Comparison of ENCODE assay signal across 9 mouse cellular contexts in genomic region chr10:127122784-127123435, GRCm38 (mm10). TPM values are rescaled to one million over a fixed set of nuclear protein-coding genes. Genes with fewer than 3 reads are reported as not detected.
DNase-seq lines count a peak whose midpoint lies in the region; ATAC-seq and TF ChIP-seq lines count a peak whose summit lies in the region.
"Had no signal": no experiment of that assay in that cellular context is flagged by ENCODE, and none has a peak within 500 bp of the region (broad histone marks: within the 10 kb centered on the region; RNA-seq: fewer than 3 reads in every experiment).

No protein-coding gene starts in this region.

- DNase-seq in heart, postnatal 36 days = no peak
- peak; percentile 89 for DNase-seq in brain, embryonic 14.5 days (ENCODE audit: low read depth)
- DNase-seq in kidney, postnatal 0 days (ENCODE audit: low spot score) = peak; percentile 55
- DNase-seq in mesoderm, embryonic 11.5 days (ENCODE audit: low read depth, low spot score) = peak; percentile 39
- no peak for DNase-seq in thymus, adult 18-20 months

- H3K36me3 ChIP-seq in heart, embryonic 14.5 days (ENCODE audit: control insufficient read depth, insufficient read depth, low read length) = peaks cover 9% of the 10 kb centered on the region
- H3K36me3 ChIP-seq in kidney, postnatal 0 days (ENCODE audit: insufficient read depth, low read length) = peaks cover 8% of the 10 kb centered on the region; the same call in 1 of the 2 replicates
- H3K36me3 ChIP-seq in stomach, embryonic 14.5 days (ENCODE audit: control insufficient read depth, insufficient read depth, low read length) = peaks cover 3% of the 10 kb centered on the region

- peak overlapping the region; percentile 71 for H3K4me2 ChIP-seq in heart, embryonic 14.5 days (ENCODE audit: low read length)
- H3K4me2 ChIP-seq in kidney, postnatal 0 days (ENCODE audit: low read length) = peak overlapping the region; percentile 62
- H3K4me2 ChIP-seq in stomach, embryonic 14.5 days (replicated peaks; ENCODE audit: low read depth, low read length) = peak overlapping the region; percentile 36

- peak overlapping the region; percentile 7 to 30; a peak in 3 of 4 replicates for H3K4me3 ChIP-seq in heart, embryonic 14.5 days (ENCODE audit: control insufficient read depth in 1 of 2, insufficient read depth in 1 of 2, low read depth in 1 of 2, low read length in 2 of 2)
- peak overlapping the region; percentile 20; the same call in 1 of the 2 replicates for H3K4me3 ChIP-seq in kidney, postnatal 0 days (replicated peaks; ENCODE audit: low read depth, low read length)
- 0 out of 2 replicates have a peak overlapping the region, but pooled peaks have one; percentile 5 for H3K4me3 ChIP-seq in stomach, embryonic 14.5 days (ENCODE audit: low read depth, low read length)

- TF ChIP-seq CTCF in brain, embryonic 14.5 days (IDR thresholded peaks at IDR 0.05; ENCODE audit: borderline replicate concordance, extremely low read depth, insufficient read depth, insufficient read length) = no peak
- TF ChIP-seq CTCF in kidney, postnatal 0 days (IDR thresholded peaks at IDR 0.05; ENCODE audit: low read depth) = no peak

- no peaks in the 10 kb centered on the region for H3K9me3 ChIP-seq in heart, embryonic 14.5 days (ENCODE audit: control insufficient read depth, low read length)
- H3K9me3 ChIP-seq in kidney, postnatal 0 days (replicated peaks; ENCODE audit: low read length) = no peaks in the 10 kb centered on the region
- no peaks in the 10 kb centered on the region for H3K9me3 ChIP-seq in stomach, embryonic 14.5 days (ENCODE audit: control insufficient read depth, low read depth, low read length)

- peak; percentile 34; the same call in 1 of the 2 replicates for TF ChIP-seq POLR2A in brain, embryonic 14.5 days (IDR thresholded peaks at IDR 0.05; ENCODE audit: borderline replicate concordance, extremely low read depth, insufficient read depth, insufficient read length, poor library complexity, severe bottlenecking)

- H3K4me1 ChIP-seq in heart, embryonic 14.5 days (ENCODE audit: control insufficient read depth in 2 of 2, insufficient read depth in 2 of 2, low read length in 2 of 2) = peaks cover 2 to 14% of the 10 kb centered on the region in 2 experiments; a peak in 3 of 4 replicates
- H3K4me1 ChIP-seq in kidney, postnatal 0 days (replicated peaks; ENCODE audit: insufficient read depth, low read length) = peaks cover 5% of the 10 kb centered on the region; the same call in 1 of the 2 replicates
- H3K4me1 ChIP-seq in stomach, embryonic 14.5 days (ENCODE audit: control insufficient read depth, insufficient read depth, low read length) = peaks cover 11% of the 10 kb centered on the region; the same call in 1 of the 2 replicates

- intact Hi-C loops in heart, postnatal 36 days (cut with DNase I) = loop anchor here (2.0 to 5.0 kb wide), 2 partner anchors 44 to 214 kb away; no protein-coding TSS in a partner anchor

- H3K9ac ChIP-seq in heart, embryonic 14.5 days (ENCODE audit: low read length) = peak overlapping the region; percentile 36; the same call in 1 of the 2 replicates
- H3K9ac ChIP-seq in kidney, postnatal 0 days (ENCODE audit: low read depth, low read length) = 0 out of 2 replicates have a peak overlapping the region, but pooled peaks have one; percentile 6
- no peak overlapping the region for H3K9ac ChIP-seq in stomach, embryonic 14.5 days (replicated peaks; ENCODE audit: low read depth, low read length)

- WGBS in heart, embryonic 14.5 days = 15% methylated on average over 13 of the region's 13 CpGs
- WGBS in kidney, postnatal 0 days = 12% methylated on average over 13 of the region's 13 CpGs
- WGBS in stomach, embryonic 14.5 days = 14% methylated on average over 13 of the region's 13 CpGs

- no peak overlapping the region for H3K27ac ChIP-seq in heart, embryonic 14.5 days (replicated peaks in 1 of 2; ENCODE audit: control insufficient read depth in 1 of 2, insufficient read depth in 1 of 2, low read depth in 2 of 2, low read length in 2 of 2)
- H3K27ac ChIP-seq in kidney, postnatal 0 days = no peak overlapping the region
- H3K27ac ChIP-seq in stomach, embryonic 14.5 days (ENCODE audit: low read length) = no peak overlapping the region
- H3K27ac ChIP-seq: macrophage had no signal

- ATAC-seq in heart, embryonic 14.5 days (ENCODE audit: insufficient number of reproducible peaks, insufficient read depth, low FRiP score, low read depth) = no peak
- peak; percentile 69 for ATAC-seq in erythroid progenitor cell, adult 5-6 weeks (replicated peaks; ENCODE audit: low FRiP score, poor library complexity, severe bottlenecking)
- ATAC-seq in kidney, postnatal 0 days (replicated peaks; ENCODE audit: low FRiP score, low read depth) = no peak
- peak; percentile 37; the same call in 1 of the 2 replicates for ATAC-seq in stomach, embryonic 14.5 days (ENCODE audit: insufficient number of reproducible peaks, insufficient read depth, low FRiP score, low read depth)

- no peaks in the 10 kb centered on the region for H3K27me3 ChIP-seq in heart, embryonic 14.5 days (ENCODE audit: control insufficient read depth, insufficient read depth, low read length)
- no peaks in the 10 kb centered on the region for H3K27me3 ChIP-seq in kidney, postnatal 0 days (ENCODE audit: insufficient read depth, low read length)
- H3K27me3 ChIP-seq in stomach, embryonic 14.5 days (ENCODE audit: control insufficient read depth, insufficient read depth, low read length) = no peaks in the 10 kb centered on the region

RNA-seq across cellular contexts. Expression of gene Os9, which starts 2.0 kb away (rescaled TPM):
- 27.7 and 28.3 TPM in 2 replicates for polyA plus RNA-seq in heart, embryonic 14.5 days (2014; fragmentation: Nextera tagmentation; extraction: Ambion mirVana)
- 10 to 100 TPM; 25.2 to 29.7 TPM for total RNA-seq in heart, postnatal 36 days (2021)
- 71.3 and 93.8 TPM in 2 replicates for polyA plus RNA-seq in brain, embryonic 14.5 days (2012; rRNA removed)
- total RNA-seq in erythroid progenitor cell, adult 5-6 weeks (2015; ENCODE audit: low replicate concordance) = 36.5 and 37.5 TPM in 2 replicates
- total RNA-seq in erythroid progenitor cell, adult 5-6 weeks (2017; ENCODE audit: low replicate concordance) = 57.2 and 70.0 TPM in 2 replicates
- polyA plus RNA-seq in kidney, postnatal 0 days (2015; fragmentation: Nextera tagmentation; extraction: Ambion mirVana) = 107 and 114 TPM in 2 replicates
- polyA plus RNA-seq in stomach, embryonic 14.5 days (2014; fragmentation: Nextera tagmentation; extraction: Ambion mirVana) = 47.8 and 52.7 TPM in 2 replicates

RNA-seq across cellular contexts. Expression of gene B4galnt1, which starts 42.1 kb away (rescaled TPM):
- polyA plus RNA-seq in heart, embryonic 14.5 days (2014; fragmentation: Nextera tagmentation; extraction: Ambion mirVana) = 1.5 and 2.0 TPM in 2 replicates
- 1 to 10 TPM; 1.6 to 2.7 TPM for total RNA-seq in heart, postnatal 36 days (2021)
- 48.7 and 72.4 TPM in 2 replicates for polyA plus RNA-seq in brain, embryonic 14.5 days (2012; rRNA removed)
- total RNA-seq in erythroid progenitor cell, adult 5-6 weeks (2015; ENCODE audit: low replicate concordance) = 25.2 and 34.2 TPM in 2 replicates
- total RNA-seq in erythroid progenitor cell, adult 5-6 weeks (2017; ENCODE audit: low replicate concordance) = 10.7 and 14.0 TPM in 2 replicates
- polyA plus RNA-seq in kidney, postnatal 0 days (2015; fragmentation: Nextera tagmentation; extraction: Ambion mirVana) = 15.0 and 16.4 TPM in 2 replicates
- polyA plus RNA-seq in stomach, embryonic 14.5 days (2014; fragmentation: Nextera tagmentation; extraction: Ambion mirVana) = 27.7 and 29.4 TPM in 2 replicates

RNA-seq across cellular contexts. Expression of gene Agap2, which starts 47.8 kb away (rescaled TPM):
- 0.27 TPM in 1 of 2 replicates, not detected in the other for polyA plus RNA-seq in heart, embryonic 14.5 days (2014; fragmentation: Nextera tagmentation; extraction: Ambion mirVana)
- total RNA-seq in heart, postnatal 36 days (2021) = 1 to 10 TPM; 5.6 to 7.0 TPM
- 113 and 151 TPM in 2 replicates for polyA plus RNA-seq in brain, embryonic 14.5 days (2012; rRNA removed)
- 1.1 and 3.8 TPM in 2 replicates for total RNA-seq in erythroid progenitor cell, adult 5-6 weeks (2015; ENCODE audit: low replicate concordance)
- total RNA-seq in erythroid progenitor cell, adult 5-6 weeks (2017; ENCODE audit: low replicate concordance) = 2.2 and 51.8 TPM in 2 replicates
- 0.04 and 0.09 TPM in 2 replicates for polyA plus RNA-seq in kidney, postnatal 0 days (2015; fragmentation: Nextera tagmentation; extraction: Ambion mirVana)
- polyA plus RNA-seq in stomach, embryonic 14.5 days (2014; fragmentation: Nextera tagmentation; extraction: Ambion mirVana) = 0.27 and 0.56 TPM in 2 replicates

RNA-seq across cellular contexts. Expression of gene Tspan31, which starts 52.8 kb away (rescaled TPM):
- polyA plus RNA-seq in heart, embryonic 14.5 days (2014; fragmentation: Nextera tagmentation; extraction: Ambion mirVana) = 99.1 and 101 TPM in 2 replicates
- total RNA-seq in heart, postnatal 36 days (2021) = 10 to 100 TPM; 43.8 to 46.9 TPM
- polyA plus RNA-seq in brain, embryonic 14.5 days (2012; rRNA removed) = 96.5 and 115 TPM in 2 replicates
- total RNA-seq in erythroid progenitor cell, adult 5-6 weeks (2015; ENCODE audit: low replicate concordance) = 13.0 and 18.0 TPM in 2 replicates
- 6.6 and 8.5 TPM in 2 replicates for total RNA-seq in erythroid progenitor cell, adult 5-6 weeks (2017; ENCODE audit: low replicate concordance)
- polyA plus RNA-seq in kidney, postnatal 0 days (2015; fragmentation: Nextera tagmentation; extraction: Ambion mirVana) = 157 and 171 TPM in 2 replicates
- 124 and 141 TPM in 2 replicates for polyA plus RNA-seq in stomach, embryonic 14.5 days (2014; fragmentation: Nextera tagmentation; extraction: Ambion mirVana)

RNA-seq across cellular contexts. Expression of gene Slc26a10, which starts 57.5 kb away (rescaled TPM):
- polyA plus RNA-seq in heart, embryonic 14.5 days (2014; fragmentation: Nextera tagmentation; extraction: Ambion mirVana) = 17.4 and 19.3 TPM in 2 replicates
- total RNA-seq in heart, postnatal 36 days (2021) = 10 to 100 TPM; 17.2 to 23.1 TPM
- 1.1 and 2.6 TPM in 2 replicates for polyA plus RNA-seq in brain, embryonic 14.5 days (2012; rRNA removed)
- total RNA-seq in erythroid progenitor cell, adult 5-6 weeks (2015; ENCODE audit: low replicate concordance) = not detected in 2 replicates
- not detected in 2 replicates for total RNA-seq in erythroid progenitor cell, adult 5-6 weeks (2017; ENCODE audit: low replicate concordance)
- polyA plus RNA-seq in kidney, postnatal 0 days (2015; fragmentation: Nextera tagmentation; extraction: Ambion mirVana) = 2.8 and 3.1 TPM in 2 replicates
- polyA plus RNA-seq in stomach, embryonic 14.5 days (2014; fragmentation: Nextera tagmentation; extraction: Ambion mirVana) = 0.34 and 0.82 TPM in 2 replicates

Comparison
In these comparisons a context has a peak if more than half of its experiments do, and no peak if none do; other contexts are left out.
1. ATAC-seq: peak in erythroid progenitor cell, adult 5-6 weeks (single experiment) and stomach, embryonic 14.5 days (single experiment); none in heart, embryonic 14.5 days (single experiment) and kidney, postnatal 0 days (single experiment).
2. DNase-seq: peak in brain, embryonic 14.5 days (single experiment), kidney, postnatal 0 days (single experiment) and mesoderm, embryonic 11.5 days (single experiment); none in heart, postnatal 36 days (0 of 2) and thymus, adult 18-20 months (0 of 2).
3. RNA of gene Agap2, which starts 47.8 kb away (polyA plus RNA-seq): 113 to 151 TPM in brain, embryonic 14.5 days; 0.27 to 0.56 TPM in stomach, embryonic 14.5 days, 0.27 TPM in heart, embryonic 14.5 days and 0.04 to 0.09 TPM in kidney, postnatal 0 days; every median in the first group is over 10 times any median in the second.
4. Peak in every context shown above with its lines, with median percentiles within 50 percentile points of each other: H3K4me2 ChIP-seq and H3K4me3 ChIP-seq.